Mouse (Mus musculus) embryonic facial prominence, embryonic 11.5 days (tissue): ENCODE results near the gene Parvb. TPM values are rescaled to one million over a fixed set of nuclear protein-coding genes. Genes with fewer than 3 reads are reported as not detected.

Source experiments
- ATAC-seq: fragments of 200-750 bp; cut with Nextera tagmentation; replicated peaks from 2 replicates; pipeline ENCODE4 v1.8.0; 2017; ENCODE audit warnings: low read depth; ENCODE audit not compliant: insufficient number of reproducible peaks, low FRiP score, low TSS enrichment
- DNase-seq: peaks from one replicate; pipeline ENCODE4 v3.0.0-alpha.2; 2015; ENCODE audit warnings: low spot score
- H3K27ac ChIP-seq: fragments of 300-500 bp; sonication (generic); replicated peaks from 2 replicates; pipeline ENCODE4 v1.5.1; 2014; ENCODE audit warnings: mild to moderate bottlenecking, low read depth, low read length, control low read depth
- H3K27me3 ChIP-seq: fragments of 300-500 bp; sonication (generic); 2 replicates; pipeline ENCODE4 v1.6.1; 2014; ENCODE audit warnings: mild to moderate bottlenecking, low read length, moderate library complexity, mixed read lengths; ENCODE audit not compliant: control insufficient read depth, insufficient read depth
- H3K36me3 ChIP-seq: fragments of 300-500 bp; sonication (generic); replicated peaks from 2 replicates; pipeline ENCODE4 v1.6.1; 2014; ENCODE audit warnings: low read depth, mild to moderate bottlenecking, low read length, moderate library complexity, mixed read lengths; ENCODE audit not compliant: control insufficient read depth, insufficient read depth
- H3K4me1 ChIP-seq: fragments of 300-500 bp; sonication (generic); 2 replicates; pipeline ENCODE4 v1.6.1; 2014; ENCODE audit warnings: low read length, mixed read lengths; ENCODE audit not compliant: control insufficient read depth, insufficient read depth
- H3K4me2 ChIP-seq: fragments of 300-500 bp; sonication (generic); 2 replicates; pipeline ENCODE4 v1.6.1; 2014; ENCODE audit warnings: low read depth, mild to moderate bottlenecking, control low read depth, low read length, moderate library complexity
- H3K4me3 ChIP-seq: fragments of 300-500 bp; sonication (generic); 2 replicates; pipeline ENCODE4 v1.5.1; 2014; ENCODE audit warnings: low read depth, low read length, control low read depth
- H3K9ac ChIP-seq: fragments of 300-500 bp; sonication (generic); replicated peaks from 2 replicates; pipeline ENCODE4 v1.6.1; 2014; ENCODE audit warnings: mild to moderate bottlenecking, control low read depth, low read length
- H3K9me3 ChIP-seq: fragments of 300-500 bp; sonication (generic); replicated peaks from 2 replicates; pipeline ENCODE4 v1.6.1; 2016; ENCODE audit warnings: mild to moderate bottlenecking, low read length, inconsistent platforms, mixed read lengths; ENCODE audit not compliant: control insufficient read depth
- WGBS: fragments of 180-500 bp; shearing (Covaris S2); extraction: QIAGEN DNeasy Blood & Tissue Kit; methylation state at CpG from one replicate; pipeline ENCODE4 v1.1.7; 2014; 5-methylcytosine and 5-hydroxymethylcytosine counted together
- polyA plus RNA-seq: library from polyadenylated mRNA; unstranded; fragments of >200 nt; fragmentation: Nextera tagmentation; extraction: Ambion mirVana; gene quantifications from 2 replicates; pipeline ENCODE4 v1.2.1, GENCODE M21; 2014

Parvb gene
- polyA plus RNA-seq, 1 experiment from 2014 or later: 6.0 TPM

DNA sequence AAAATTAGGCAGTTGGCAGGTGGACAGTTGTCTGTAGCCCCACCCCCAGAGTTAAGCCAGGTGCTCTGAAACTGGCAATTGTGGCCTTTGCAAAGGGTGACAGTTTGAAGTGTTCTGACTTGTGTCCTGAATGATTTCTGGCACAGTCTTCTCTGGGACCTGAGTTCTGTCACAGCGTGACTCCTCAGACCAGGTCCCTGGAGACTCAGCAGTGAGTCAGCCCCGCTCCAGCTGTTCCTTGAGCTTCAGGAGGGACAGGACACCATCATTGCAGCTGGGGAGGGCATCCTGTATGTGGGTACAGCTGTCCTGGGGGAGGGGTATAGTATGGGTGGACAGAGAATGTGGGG, 19.1 kb upstream of the Parvb start:
- Histone ChIP-seq H3K9me3 (no peaks in the 10 kb centered on the region), H3K36me3 (peaks cover 3% of the 10 kb centered on the region), H3K4me2 (no peak overlapping the region), H3K4me3 (no peak overlapping the region), H3K4me1 (peaks cover 8% of the 10 kb centered on the region), H3K27me3 (no peaks in the 10 kb centered on the region), H3K27ac (no peak overlapping the region), H3K9ac (no peak overlapping the region)
- 71% methylated on average over 2 of the region's 2 CpGs for WGBS
- DNase-seq (no peak), ATAC-seq (no peak)

GRCm38 (mm10) chr15:84213162-84213739, 18.6 kb upstream of the Parvb start:
- H3K4me2 ChIP-seq: no peak overlapping the region
- no peaks in the 10 kb centered on the region; the same call in 1 of the 2 replicates for H3K36me3 ChIP-seq
- WGBS: 89% methylated on average over 6 of the region's 6 CpGs
- DNase-seq: no peak
- H3K4me3 ChIP-seq: no peak overlapping the region
- no peaks in the 10 kb centered on the region for H3K27me3 ChIP-seq
- no peak for ATAC-seq
- H3K27ac ChIP-seq: no peak overlapping the region
- H3K9ac ChIP-seq: no peak overlapping the region
- no peaks in the 10 kb centered on the region for H3K9me3 ChIP-seq
- H3K4me1 ChIP-seq: peaks cover 13% of the 10 kb centered on the region

- ATAC-seq: no peak
- no peaks in the 10 kb centered on the region for H3K9me3 ChIP-seq
- H3K4me3 ChIP-seq: no peak overlapping the region
- peaks cover 19% of the 10 kb centered on the region for H3K4me1 ChIP-seq
- H3K27ac ChIP-seq: no peak overlapping the region
- no peaks in the 10 kb centered on the region for H3K36me3 ChIP-seq
- H3K9ac ChIP-seq: no peak overlapping the region
- no peak overlapping the region for H3K4me2 ChIP-seq
- no peak for DNase-seq
- H3K27me3 ChIP-seq: no peaks in the 10 kb centered on the region
- WGBS: 60% methylated on average over 7 of the region's 7 CpGs
These were observed 17.4 kb upstream of the Parvb start for GRCm38 (mm10) chr15:84214476-84214875.

DNA sequence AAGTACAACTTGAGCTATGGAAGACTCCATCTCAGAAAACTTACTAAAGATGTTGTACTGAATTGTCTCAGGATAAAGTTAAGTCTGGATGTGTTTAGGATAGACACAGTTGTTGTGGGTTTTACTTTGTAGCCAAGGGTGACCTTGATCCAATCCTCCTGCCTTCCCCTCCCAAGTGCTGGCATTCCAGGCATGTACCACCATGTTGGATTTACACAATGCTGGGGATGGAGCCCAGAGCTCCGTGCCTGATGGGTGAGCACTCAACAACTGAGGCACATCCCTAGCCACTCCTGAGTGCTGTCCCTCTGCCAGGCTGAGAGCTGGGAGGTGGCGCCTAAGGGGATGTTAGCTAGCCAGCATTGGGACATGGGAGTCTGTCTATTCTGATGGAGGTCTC, 16.6 kb upstream of the Parvb start:
- Histone ChIP-seq H3K4me2 (no peak overlapping the region), H3K4me1 (peaks cover 19% of the 10 kb centered on the region), H3K27me3 (no peaks in the 10 kb centered on the region), H3K4me3 (no peak overlapping the region), H3K9me3 (no peaks in the 10 kb centered on the region), H3K9ac (no peak overlapping the region), H3K27ac (no peak overlapping the region), H3K36me3 (no peaks in the 10 kb centered on the region)
- ATAC-seq (no peak), DNase-seq (no peak)
- 80% methylated on average over 2 of the region's 2 CpGs for WGBS

DNA sequence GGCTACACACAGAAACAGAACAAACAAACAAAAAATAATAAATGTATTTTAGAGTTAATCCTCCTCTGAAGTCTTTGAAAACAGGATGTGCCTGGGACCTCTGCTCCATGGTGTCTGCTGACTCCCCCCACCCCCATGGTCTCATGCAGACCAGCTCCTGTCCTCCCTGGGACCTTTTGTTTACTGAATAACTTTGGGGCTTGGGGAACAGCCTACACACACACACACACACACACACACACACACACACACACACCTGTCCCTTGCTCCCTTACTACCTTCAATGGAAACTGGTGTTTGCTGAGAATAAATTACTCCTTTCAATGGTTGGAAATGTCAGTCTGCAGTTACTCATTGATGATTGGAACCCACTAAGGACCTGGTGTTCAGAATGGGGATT, 15.8 kb upstream of the Parvb start:
- Histone ChIP-seq H3K27ac (no peak overlapping the region), H3K9ac (no peak overlapping the region), H3K36me3 (no peaks in the 10 kb centered on the region), H3K4me2 (no peak overlapping the region), H3K27me3 (no peaks in the 10 kb centered on the region), H3K4me1 (peaks cover 19% of the 10 kb centered on the region), H3K9me3 (no peaks in the 10 kb centered on the region), H3K4me3 (no peak overlapping the region)
- no peak for ATAC-seq
- DNase-seq: no peak

- Histone ChIP-seq H3K36me3 (no peaks in the 10 kb centered on the region), H3K9ac (no peak overlapping the region), H3K4me1 (peaks cover 19% of the 10 kb centered on the region), H3K9me3 (no peaks in the 10 kb centered on the region), H3K4me2 (no peak overlapping the region), H3K27ac (no peak overlapping the region), H3K27me3 (no peaks in the 10 kb centered on the region), H3K4me3 (no peak overlapping the region)
- DNase-seq (peak; percentile 75), ATAC-seq (no peak)
- 14% methylated on average over 7 of the region's 7 CpGs for WGBS
These were observed 15.3 kb upstream of the Parvb start for GRCm38 (mm10) chr15:84216461-84217084.

- Histone ChIP-seq H3K27ac (no peak overlapping the region), H3K9me3 (no peaks in the 10 kb centered on the region), H3K36me3 (no peaks in the 10 kb centered on the region), H3K9ac (no peak overlapping the region), H3K4me1 (peaks cover 19% of the 10 kb centered on the region), H3K27me3 (no peaks in the 10 kb centered on the region), H3K4me3 (no peak overlapping the region), H3K4me2 (no peak overlapping the region)
- no peak for DNase-seq
- no peak for ATAC-seq
- WGBS: 33% methylated on average over 23 of the region's 23 CpGs
These were observed 13.7 kb upstream of the Parvb start for GRCm38 (mm10) chr15:84217969-84218782.

GRCm38 (mm10) chr15:84218783-84219271, 13.0 kb upstream of the Parvb start:
- no peak overlapping the region for H3K4me3 ChIP-seq
- no peak for ATAC-seq
- peak overlapping the region; percentile 42; the same call in 1 of the 2 replicates for H3K27ac ChIP-seq
- H3K27me3 ChIP-seq: no peaks in the 10 kb centered on the region
- H3K4me2 ChIP-seq: no peak overlapping the region
- 21% methylated on average over 9 of the region's 9 CpGs for WGBS
- no peak overlapping the region for H3K9ac ChIP-seq
- no peaks in the 10 kb centered on the region for H3K9me3 ChIP-seq
- peak; percentile 72 for DNase-seq
- H3K36me3 ChIP-seq: no peaks in the 10 kb centered on the region
- peaks cover 19% of the 10 kb centered on the region for H3K4me1 ChIP-seq
